Mouse (Mus musculus) left cerebral cortex, adult 9 months (tissue): ENCODE measurements around the gene Abhd14b.

Source experiments
- DNase-seq, 2 experiments: peaks; one replicate each; pipeline ENCODE4 v3.0.0; 2022; ENCODE audit warnings: low spot score in 2 of 2

Abhd14b gene

GRCm38 (mm10) chr9:106460401-106461025 is 13.3 kb downstream of the Abhd14b start:
- DNase-seq, result no peak

GRCm38 (mm10) chr9:106461026-106461415 is 13.8 kb downstream of the Abhd14b start:
- no peak for DNase-seq

- DNase-seq, result no peak
Measured at GRCm38 (mm10) chr9:106461641-106462429, 14.6 kb downstream of the Abhd14b start.

- DNase-seq, result no peak
Measured at GRCm38 (mm10) chr9:106462430-106462800, 15.2 kb downstream of the Abhd14b start.

- DNase-seq, result no peak
Measured at GRCm38 (mm10) chr9:106463122-106464063, 16.1 kb downstream of the Abhd14b start.

GRCm38 (mm10) chr9:106464751-106465541 is 17.7 kb downstream of the Abhd14b start:
- DNase-seq, result peak in 1 of 2 experiments; percentile 73

GRCm38 (mm10) chr9:106465571-106466200 is 18.4 kb downstream of the Abhd14b start, which contains the start of gene Gpr62:
Gene Gpr62 (minus strand): TSS chr9:106465938.
- DNase-seq, result peak in 1 of 2 experiments; percentile 77

- DNase-seq, result no peak
Measured at GRCm38 (mm10) chr9:106466721-106467120, 19.5 kb downstream of the Abhd14b start.

GRCm38 (mm10) chr9:106467746-106468145 is 20.5 kb downstream of the Abhd14b start:
- no peak for DNase-seq

- DNase-seq, result no peak
Measured at GRCm38 (mm10) chr9:106469317-106469716, 22.1 kb downstream of the Abhd14b start.

GRCm38 (mm10) chr9:106469776-106470175 is 22.5 kb downstream of the Abhd14b start:
- DNase-seq, result no peak

- no peak for DNase-seq
Measured at GRCm38 (mm10) chr9:106470991-106471750, 23.9 kb downstream of the Abhd14b start.

- no peak for DNase-seq
Measured at GRCm38 (mm10) chr9:106471892-106472291, 24.6 kb downstream of the Abhd14b start.

GRCm38 (mm10) chr9:106472321-106472720 is 25.1 kb downstream of the Abhd14b start:
- no peak for DNase-seq

- peak; percentile 3 to 4 for DNase-seq
Measured at GRCm38 (mm10) chr9:106473081-106473752, 26.0 kb downstream of the Abhd14b start.

- peak; percentile 4 to 7 for DNase-seq
Measured at GRCm38 (mm10) chr9:106473753-106474105, 26.5 kb downstream of the Abhd14b start.

- peak in 1 of 2 experiments; percentile 69 for DNase-seq
Measured at GRCm38 (mm10) chr9:106474456-106474855, 27.2 kb downstream of the Abhd14b start.

- DNase-seq, result peak in 1 of 2 experiments; percentile 7
Measured at GRCm38 (mm10) chr9:106475046-106475445, 27.8 kb downstream of the Abhd14b start.

GRCm38 (mm10) chr9:106475663-106476001 is 28.4 kb downstream of the Abhd14b start, which contains the start of gene Rrp9:
Gene Rrp9 (plus strand): TSS chr9:106475963.
- peak in 1 of 2 experiments; percentile 3 for DNase-seq
